8 mouse cellular contexts compared by ENCODE assay signal in genomic region chr19:40395321-40395695, GRCm38 (mm10).
DNase-seq lines count a peak whose midpoint lies in the region; ATAC-seq and TF ChIP-seq lines count a peak whose summit lies in the region.

No protein-coding gene starts in this region.

- TF ChIP-seq POLR2A in liver, adult 2 months (IDR thresholded peaks at IDR 0.05; ENCODE audit: extremely low read depth, insufficient read depth, low read length), result no peak

- no peak overlapping the region for H3K4me3 ChIP-seq in forebrain, embryonic 10.5 days
- H3K4me3 ChIP-seq in forebrain, embryonic 14.5 days (ENCODE audit: low read depth, low read length), result no peak overlapping the region
- no peak overlapping the region for H3K4me3 ChIP-seq in liver, adult 2 months (ENCODE audit: insufficient read depth, low read depth, low read length)
- H3K4me3 ChIP-seq in hindbrain, postnatal 0 days (ENCODE audit: low read length), result no peak overlapping the region
- H3K4me3 ChIP-seq in midbrain, postnatal 0 days (ENCODE audit: low read depth, low read length), result no peak overlapping the region

- 92% methylated on average over 12 of the region's 12 CpGs for WGBS in forebrain, embryonic 10.5 days
- WGBS in forebrain, embryonic 14.5 days, result 86% methylated on average over 12 of the region's 12 CpGs
- WGBS in liver, adult 2 months, result 84% methylated on average over 12 of the region's 12 CpGs
- 78% methylated on average over 12 of the region's 12 CpGs for WGBS in hindbrain, postnatal 0 days
- WGBS in midbrain, postnatal 0 days, result 77% methylated on average over 12 of the region's 12 CpGs

- no peak overlapping the region for H3K9ac ChIP-seq in forebrain, embryonic 14.5 days (ENCODE audit: low read length)
- no peak overlapping the region for H3K9ac ChIP-seq in liver, adult 2 months (ENCODE audit: low read depth, low read length)
- H3K9ac ChIP-seq in hindbrain, postnatal 0 days (replicated peaks; ENCODE audit: low read length), result no peak overlapping the region
- H3K9ac ChIP-seq in midbrain, postnatal 0 days (replicated peaks; ENCODE audit: low read length, poor library complexity, severe bottlenecking), result no peak overlapping the region

- H3K79me2 ChIP-seq in liver, adult 2 months (ENCODE audit: control insufficient read depth, insufficient read depth, low read length), result no peaks in the 10 kb centered on the region

- H3K36me3 ChIP-seq in forebrain, embryonic 10.5 days (replicated peaks), result no peaks in the 10 kb centered on the region
- peaks cover 8% of the 10 kb centered on the region; the same call in 1 of the 2 replicates for H3K36me3 ChIP-seq in forebrain, embryonic 14.5 days (ENCODE audit: control insufficient read depth, insufficient read depth, low read length)
- H3K36me3 ChIP-seq in liver, adult 2 months (ENCODE audit: control insufficient read depth, insufficient read depth, low read length), result peaks cover 7% of the 10 kb centered on the region; the same call in 1 of the 2 replicates
- 0 out of 2 replicates have a peak, but pooled peaks cover 10% of the 10 kb centered on the region for H3K36me3 ChIP-seq in hindbrain, postnatal 0 days (ENCODE audit: insufficient read depth, low read length)
- peaks cover 11% of the 10 kb centered on the region for H3K36me3 ChIP-seq in midbrain, postnatal 0 days (ENCODE audit: insufficient read depth, low read length)

- H3K4me1 ChIP-seq in forebrain, embryonic 10.5 days, result peaks cover 18% of the 10 kb centered on the region
- H3K4me1 ChIP-seq in forebrain, embryonic 14.5 days (ENCODE audit: control insufficient read depth, insufficient read depth, low read length), result no peaks in the 10 kb centered on the region; the same call in 1 of the 2 replicates
- peaks cover 4% of the 10 kb centered on the region; the same call in 1 of the 2 replicates for H3K4me1 ChIP-seq in liver, adult 2 months (ENCODE audit: control insufficient read depth, insufficient read depth, low read length)
- H3K4me1 ChIP-seq in hindbrain, postnatal 0 days (ENCODE audit: insufficient read depth, low read length), result peaks cover 19% of the 10 kb centered on the region
- H3K4me1 ChIP-seq in midbrain, postnatal 0 days (ENCODE audit: insufficient read depth, low read length), result peaks cover 7% of the 10 kb centered on the region

- peak overlapping the region; percentile 48 for H3K27ac ChIP-seq in forebrain, embryonic 10.5 days
- H3K27ac ChIP-seq in forebrain, embryonic 14.5 days (ENCODE audit: low read depth, low read length), result no peak overlapping the region
- peak overlapping the region; percentile 50 for H3K27ac ChIP-seq in liver, adult 2 months (replicated peaks; ENCODE audit: insufficient read depth, low read depth, low read length)
- peak overlapping the region; percentile 69; the same call in 1 of the 2 replicates for H3K27ac ChIP-seq in hindbrain, postnatal 0 days
- peak overlapping the region; percentile 18; the same call in 1 of the 2 replicates for H3K27ac ChIP-seq in midbrain, postnatal 0 days (ENCODE audit: low read depth, low read length)

- TF ChIP-seq CTCF in liver, adult 2 months (IDR thresholded peaks at IDR 0.05; ENCODE audit: low read depth, low read length), result no peak
- TF ChIP-seq CTCF in hindbrain, postnatal 0 days (IDR thresholded peaks at IDR 0.05; ENCODE audit: low read depth), result no peak
- TF ChIP-seq CTCF in midbrain, postnatal 0 days (IDR thresholded peaks at IDR 0.05), result no peak

- no peaks in the 10 kb centered on the region for H3K9me3 ChIP-seq in forebrain, embryonic 10.5 days
- H3K9me3 ChIP-seq in forebrain, embryonic 14.5 days (replicated peaks; ENCODE audit: control insufficient read depth, low read length), result no peaks in the 10 kb centered on the region
- no peaks in the 10 kb centered on the region for H3K9me3 ChIP-seq in hindbrain, postnatal 0 days (ENCODE audit: low read length)
- H3K9me3 ChIP-seq in midbrain, postnatal 0 days (ENCODE audit: low read length), result no peaks in the 10 kb centered on the region

- no peaks in the 10 kb centered on the region for H3K27me3 ChIP-seq in forebrain, embryonic 10.5 days (ENCODE audit: poor library complexity, severe bottlenecking)
- H3K27me3 ChIP-seq in forebrain, embryonic 14.5 days (replicated peaks; ENCODE audit: control insufficient read depth, insufficient read depth, low read length), result no peaks in the 10 kb centered on the region
- H3K27me3 ChIP-seq in liver, adult 2 months (ENCODE audit: control insufficient read depth, insufficient read depth, low read length), result no peaks in the 10 kb centered on the region
- H3K27me3 ChIP-seq in hindbrain, postnatal 0 days (ENCODE audit: insufficient read depth, low read length), result no peaks in the 10 kb centered on the region
- no peaks in the 10 kb centered on the region for H3K27me3 ChIP-seq in midbrain, postnatal 0 days (ENCODE audit: insufficient read depth, low read length)

- H3K4me2 ChIP-seq in forebrain, embryonic 14.5 days (ENCODE audit: low read length), result no peak overlapping the region
- H3K4me2 ChIP-seq in hindbrain, postnatal 0 days (ENCODE audit: low read depth, low read length), result no peak overlapping the region
- H3K4me2 ChIP-seq in midbrain, postnatal 0 days (ENCODE audit: low read depth, low read length, poor library complexity, severe bottlenecking), result no peak overlapping the region

- no peak for DNase-seq in forebrain, embryonic 10.5 days (ENCODE audit: extremely low spot score, low spot score)
- no peak for DNase-seq in forebrain, embryonic 14.5 days (ENCODE audit: low spot score)
- no peak for DNase-seq in liver, adult 2 months (ENCODE audit: extremely low read depth, low read depth, low spot score)
- DNase-seq in liver, result no peak
- DNase-seq in hindbrain, postnatal 0 days (ENCODE audit: low spot score), result no peak
- DNase-seq in midbrain, postnatal 0 days (ENCODE audit: low spot score), result no peak
- DNase-seq in c-Kit-positive CD71-positive TER-119-positive erythroid progenitor cells, embryonic 14.5 days (ENCODE audit: low spot score), result no peak
- no peak for DNase-seq in urinary bladder, postnatal 14 days (ENCODE audit: low spot score)

- ATAC-seq in forebrain, embryonic 14.5 days, result no peak
- ATAC-seq in hindbrain, postnatal 0 days, result peak; percentile 50; the same call in 1 of the 2 replicates
- ATAC-seq in midbrain, postnatal 0 days (ENCODE audit: low FRiP score), result no peak
